Mouse (Mus musculus) layer of hippocampus, postnatal 14 days (tissue): ENCODE results near the gene Prmt2. TPM values are rescaled to one million over a fixed set of nuclear protein-coding genes. Genes with fewer than 3 reads are reported as not detected.

Source experiments
- DNase-seq, 2 experiments: peaks; one replicate each; pipeline ENCODE4 v3.0.0; 2021 to 2022; ENCODE audit warnings: low spot score in 2 of 2, mixed read lengths in 1 of 2
- microRNA-seq, 2 experiments: library from miRNA; unstranded; fragments of <30 nt; microRNA quantifications; one replicate each; pipeline ENCODE4 v1.2.0; 2021
- total RNA-seq, 2 experiments: library from RNA; stranded (reverse); gene quantifications; 2 replicates each; pipeline ENCODE4 v1.2.3; 2021

Prmt2 gene
- total RNA-seq, 2 experiments from 2014 or later: 69.2 to 82.5 TPM

DNA sequence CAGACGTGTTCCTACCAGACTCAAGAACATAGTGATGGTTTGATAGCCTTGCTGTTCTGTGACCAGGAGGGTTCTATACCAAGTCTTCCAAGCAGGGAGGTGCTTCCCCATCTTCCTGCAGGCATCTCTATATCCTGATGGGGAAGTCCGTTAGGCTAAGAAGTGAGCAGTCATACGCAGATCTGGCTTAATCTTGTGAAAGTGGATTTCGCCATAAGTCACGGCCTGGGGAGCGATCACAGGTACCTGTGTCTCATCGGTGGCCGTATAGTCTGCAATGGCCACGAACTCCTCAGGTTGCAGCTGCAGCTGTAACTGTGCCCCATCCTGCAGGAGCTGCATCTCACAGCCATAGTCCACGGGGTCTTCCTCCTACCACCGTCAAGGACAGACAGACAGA, 11.7 kb downstream of the Prmt2 start:
- no peak for DNase-seq

DNA sequence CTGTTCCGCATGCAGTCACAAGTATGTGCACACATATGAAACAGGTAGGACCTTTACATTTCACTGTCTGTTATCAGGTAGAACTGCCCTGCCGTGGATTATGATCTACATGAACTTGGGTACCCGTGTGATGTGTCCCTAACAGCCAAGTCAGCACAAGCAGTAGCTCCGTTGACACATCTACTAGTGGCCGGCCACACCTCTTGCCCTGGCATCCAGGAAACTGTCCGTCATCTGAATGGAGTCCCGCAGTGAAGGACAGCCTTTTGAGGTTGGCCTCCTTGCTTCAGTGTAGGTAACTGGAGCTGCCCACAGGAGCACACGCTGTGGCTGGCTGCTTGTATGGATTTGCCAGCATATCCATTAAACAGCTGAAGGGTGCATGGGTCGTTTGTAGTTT, 19.4 kb downstream of the Prmt2 start:
- DNase-seq: no peak

DNA sequence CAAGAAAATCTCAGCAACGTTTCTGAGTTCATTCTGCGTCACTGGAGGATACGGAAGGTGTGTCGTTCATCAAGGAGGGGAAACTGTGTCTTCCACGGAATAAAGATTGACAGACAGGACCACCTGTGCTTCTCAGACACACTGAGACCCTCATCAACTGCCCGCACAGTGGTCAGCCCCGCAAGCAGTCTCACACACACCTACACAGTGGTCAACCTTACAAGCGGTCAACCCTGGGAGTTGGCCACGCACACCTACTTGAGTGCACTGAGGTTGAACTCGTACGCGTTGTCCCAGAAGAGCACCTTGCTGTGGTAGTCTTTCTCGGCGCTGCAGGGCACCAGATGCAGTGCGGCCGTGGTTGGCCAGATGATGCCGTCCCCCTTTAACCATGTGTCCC, 20.6 kb downstream of the Prmt2 start:
- no peak for DNase-seq

DNA sequence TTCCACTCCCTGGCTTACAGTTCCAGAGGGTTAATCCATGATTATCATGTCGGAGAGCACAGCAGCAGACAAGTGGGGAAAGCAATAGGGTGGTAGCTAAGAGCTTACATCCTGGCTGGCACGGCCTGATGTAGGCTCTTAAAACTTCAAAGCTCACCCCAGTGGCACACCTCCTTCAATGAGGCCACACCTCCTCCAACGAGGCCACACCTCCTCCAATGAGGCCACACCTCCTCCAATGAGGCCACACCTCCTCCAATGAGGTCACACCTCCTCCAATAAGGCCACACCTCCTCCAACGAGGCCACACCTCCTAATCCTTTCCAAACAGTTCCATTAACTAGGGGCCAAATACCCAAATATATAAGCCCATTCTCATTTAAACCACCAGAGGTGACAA, 23.5 kb downstream of the Prmt2 start:
- no peak for DNase-seq

DNA sequence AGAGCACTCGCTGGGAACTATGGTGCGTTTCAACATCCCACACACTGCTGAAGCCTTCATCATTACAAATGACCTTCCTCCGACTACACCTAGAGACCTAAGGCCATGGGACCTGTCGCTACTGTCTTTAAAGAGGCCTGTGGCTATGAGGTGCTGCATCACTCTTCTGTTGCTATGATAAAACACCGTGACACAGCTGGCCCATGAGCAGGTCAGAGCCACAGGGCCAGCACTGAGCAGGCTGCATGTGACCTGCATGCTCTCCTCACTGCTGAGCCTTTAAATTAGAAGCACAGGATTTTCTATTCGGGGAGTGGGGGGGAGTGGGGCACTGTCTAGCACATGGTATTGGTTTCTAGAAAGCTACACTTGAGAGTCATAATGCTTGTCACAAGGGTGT, 25.5 kb downstream of the Prmt2 start:
- no peak for DNase-seq

DNA sequence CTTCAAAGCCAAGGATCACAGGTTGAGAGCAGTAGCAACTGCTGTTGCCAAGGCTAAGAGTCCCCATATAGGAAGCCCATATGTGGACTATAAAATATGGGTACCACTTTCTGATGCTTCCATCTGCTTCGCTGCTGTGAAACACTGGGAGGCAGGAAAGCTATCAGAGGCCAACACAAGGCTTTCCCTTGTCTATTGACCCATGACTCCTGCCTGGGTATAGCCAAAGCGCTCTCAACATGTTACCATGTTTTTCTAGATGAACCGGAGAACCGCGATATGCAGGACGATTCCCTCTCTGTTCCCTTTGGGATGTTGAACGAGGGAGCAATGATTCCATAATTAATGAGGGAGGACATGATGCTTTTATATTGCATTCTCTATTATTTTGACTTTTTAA, 26.9 kb downstream of the Prmt2 start:
- DNase-seq: no peak

DNA sequence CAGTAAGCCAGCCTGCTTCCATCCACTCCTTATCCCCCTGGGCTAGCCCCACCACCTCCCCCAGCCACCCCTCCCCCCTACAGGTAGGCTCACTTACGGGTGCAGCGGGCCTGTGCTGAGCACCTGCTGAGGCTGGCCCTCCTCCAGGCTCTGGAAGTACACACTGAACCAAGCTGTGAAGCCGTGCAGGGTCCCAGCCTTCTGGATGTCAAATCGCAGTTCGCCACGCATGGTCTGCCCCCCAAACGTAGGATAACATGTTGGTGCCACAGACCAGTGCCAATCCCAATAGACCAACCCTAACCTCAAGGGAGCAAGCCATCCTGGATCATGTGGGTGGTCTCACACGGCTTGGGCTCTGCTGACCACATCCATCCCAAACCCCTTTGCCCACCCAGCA, 28.4 kb downstream of the Prmt2 start:
- no peak for DNase-seq

DNA sequence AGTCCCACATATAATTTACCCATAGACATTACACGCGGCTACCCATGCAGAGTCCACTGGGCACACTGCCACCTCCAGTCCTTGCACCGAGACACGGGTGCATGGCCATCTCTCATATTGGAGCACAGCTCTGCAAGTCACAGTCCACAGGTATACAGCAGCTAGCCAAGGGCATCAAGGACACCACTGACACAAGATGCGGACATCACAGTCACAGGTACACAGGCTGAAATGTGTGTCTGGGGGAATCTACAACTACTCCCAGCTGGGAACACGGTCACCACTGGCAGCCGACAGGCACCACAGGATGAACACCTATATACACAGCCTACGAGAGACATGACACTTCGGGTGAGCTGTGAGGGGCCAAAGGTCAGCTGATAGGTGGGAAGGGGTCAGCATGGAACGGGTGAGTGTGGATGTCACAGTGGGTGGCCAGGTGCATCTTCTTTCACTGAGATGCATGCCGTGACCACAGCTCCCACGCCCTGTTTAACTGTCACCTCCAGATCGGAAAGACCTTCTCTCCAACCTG, 30.3 kb downstream of the Prmt2 start:
- DNase-seq: no peak

DNA sequence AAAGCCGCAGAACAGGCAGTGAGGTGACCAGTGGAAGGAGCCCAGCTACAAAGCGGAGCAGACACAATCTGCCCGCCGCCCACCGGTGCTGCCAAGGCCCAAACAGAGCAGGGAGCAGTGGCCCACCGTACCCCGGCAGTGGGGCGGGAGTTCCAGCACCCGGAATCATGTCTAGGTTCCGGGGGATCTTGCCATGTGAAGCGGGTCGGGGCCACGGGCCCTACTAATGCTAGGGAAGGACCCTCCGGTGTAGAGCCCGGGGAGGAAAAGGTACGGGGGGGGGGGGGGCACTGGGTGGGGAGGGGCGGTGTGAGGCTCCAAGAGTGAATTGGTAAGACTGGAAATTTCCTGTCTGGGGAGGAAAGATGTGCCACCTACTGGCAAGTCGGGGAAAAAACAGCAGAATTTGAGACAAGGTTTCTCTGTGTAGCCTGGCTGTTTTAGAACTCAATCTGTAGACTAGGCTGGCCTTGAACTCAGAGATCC, 33.8 kb downstream of the Prmt2 start:
- DNase-seq: peak; percentile 34 to 38

DNA sequence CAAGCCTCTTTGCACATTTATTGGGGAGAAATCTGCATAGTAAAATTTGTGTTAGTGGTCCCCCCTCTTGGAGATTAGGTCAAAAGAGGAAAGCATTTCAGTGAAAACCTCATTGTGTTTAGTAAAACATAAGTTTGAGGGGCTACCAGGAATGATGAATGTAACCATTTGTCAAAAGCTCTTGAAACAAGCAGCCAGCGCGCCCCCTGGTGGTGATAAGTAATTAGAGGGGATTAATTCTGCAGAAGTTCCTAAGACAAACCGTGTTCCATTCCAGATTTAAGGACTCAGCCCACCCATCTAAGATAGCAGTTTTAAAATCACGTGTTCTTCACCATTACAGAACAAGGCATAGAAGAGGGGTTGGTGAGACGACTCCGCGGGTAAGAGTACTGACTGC, 35.7 kb downstream of the Prmt2 start:
- DNase-seq: peak; percentile 75 to 87

DNA sequence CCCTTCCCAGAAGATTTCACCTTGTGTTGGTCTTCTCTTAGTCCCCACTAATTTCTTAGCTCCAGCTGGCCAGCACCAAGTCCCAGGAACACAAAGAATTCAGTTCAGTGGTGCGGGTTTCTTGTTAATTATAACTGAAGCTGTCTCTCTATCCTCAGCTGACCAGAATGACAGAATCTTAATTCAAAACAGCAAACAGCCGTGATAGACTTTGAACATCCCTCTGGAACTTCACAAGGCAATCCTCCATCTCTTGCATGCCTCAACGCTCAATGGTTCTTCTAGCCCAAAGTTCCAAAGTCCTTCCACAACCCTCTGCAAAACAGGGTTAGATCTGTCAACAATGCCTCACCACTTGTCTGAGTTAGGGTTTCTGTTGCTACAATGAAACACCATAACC, 36.2 kb downstream of the Prmt2 start:
- no peak for DNase-seq

DNA sequence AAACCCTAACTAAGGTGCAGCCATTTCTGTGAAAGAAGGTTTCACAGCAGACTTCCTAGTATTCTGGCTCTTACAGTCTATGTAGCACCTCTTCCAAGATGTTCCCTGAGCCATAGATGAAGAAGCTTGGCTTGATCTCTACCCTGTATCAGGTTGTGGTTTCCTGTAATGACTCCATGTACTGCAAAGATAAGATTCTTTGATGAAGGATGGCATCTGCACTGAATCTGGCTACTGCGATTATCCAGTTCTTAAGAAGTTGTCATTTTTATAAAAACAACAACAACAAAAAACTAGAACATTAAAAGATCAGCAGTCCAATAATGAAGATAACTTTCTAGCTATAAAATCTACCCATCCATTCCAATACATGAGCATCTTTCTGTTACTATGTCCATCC, 49.7 kb downstream of the Prmt2 start:
- DNase-seq: no peak

DNA sequence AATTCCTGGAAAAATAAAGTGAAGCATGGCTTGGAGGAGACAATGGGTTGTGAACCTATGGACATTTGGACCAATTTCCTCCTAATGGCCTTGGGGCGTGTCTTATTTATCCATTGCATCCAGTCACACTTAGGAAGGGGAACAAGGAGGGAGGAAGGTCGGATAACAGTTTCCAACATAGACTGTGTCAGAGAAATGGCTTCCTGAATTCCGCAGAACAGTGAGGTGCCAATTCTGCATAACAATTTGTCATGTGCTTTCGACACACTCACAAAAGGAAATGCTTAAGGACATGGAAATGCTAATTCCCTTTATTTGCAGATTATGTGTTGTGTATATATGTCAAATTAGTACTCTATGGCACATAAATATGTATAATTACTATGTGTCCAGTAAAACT, 52.4 kb downstream of the Prmt2 start:
- DNase-seq: no peak

DNA sequence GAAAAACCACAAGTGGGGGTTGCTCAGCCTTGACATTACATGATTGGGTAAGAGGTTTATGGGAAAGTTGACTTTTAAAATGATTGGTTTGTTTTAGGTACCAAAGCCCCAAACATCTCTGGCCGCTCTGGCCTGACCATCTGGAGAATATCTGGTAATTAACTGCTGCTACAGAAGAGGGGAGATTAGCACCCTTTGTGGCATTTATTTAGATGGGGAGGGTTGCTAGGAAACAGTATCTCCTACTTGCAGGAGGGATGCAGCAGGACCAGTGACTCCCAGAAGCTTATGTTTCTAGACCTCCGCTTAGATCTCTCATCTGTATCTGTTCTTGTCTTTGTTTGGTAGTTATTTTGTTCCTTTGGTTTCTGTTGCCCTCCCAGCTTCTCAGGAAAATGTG, 62.8 kb downstream of the Prmt2 start:
- DNase-seq: no peak

DNA sequence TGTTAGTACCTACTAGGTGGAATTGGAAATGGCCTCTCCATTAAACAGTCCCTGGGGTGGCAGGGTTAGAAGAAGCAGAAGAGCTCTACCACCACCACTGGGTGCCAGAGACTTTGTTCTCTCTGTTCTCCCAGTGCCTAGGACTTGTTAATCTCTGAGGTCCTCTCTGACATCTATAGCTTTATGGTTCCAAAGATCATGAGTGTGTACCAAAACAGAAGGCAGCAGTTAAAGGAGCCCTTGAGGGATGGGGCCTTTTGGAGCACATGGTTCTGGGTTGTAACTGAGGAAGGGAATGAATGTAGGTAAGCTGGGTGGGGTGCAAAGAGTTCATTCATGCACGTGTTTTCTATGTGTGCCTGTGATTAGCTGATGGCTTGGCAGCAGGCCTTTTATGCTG, 79.7 kb downstream of the Prmt2 start:
- DNase-seq: no peak

DNA sequence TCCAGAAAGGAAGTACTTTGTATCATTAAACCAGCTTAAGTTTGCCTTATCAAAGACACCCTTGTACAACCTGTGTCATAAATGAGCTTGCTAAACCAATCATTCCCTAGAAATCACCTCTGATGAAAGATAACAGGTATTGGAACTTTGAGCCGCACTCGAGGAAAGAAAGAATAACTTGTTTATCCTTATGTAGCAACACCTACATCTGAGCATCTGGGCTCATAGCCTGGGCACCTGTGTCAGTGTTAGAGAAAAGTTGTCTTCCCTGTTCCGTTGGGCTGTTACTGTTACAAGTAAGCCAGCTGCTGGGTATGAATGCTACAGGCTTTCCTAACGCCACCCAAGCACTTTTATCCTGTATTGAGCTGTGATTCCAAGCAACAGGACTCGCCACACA, 80.1 kb downstream of the Prmt2 start:
- DNase-seq: no peak

Small RNA genes within 50 kb of the gene (microRNA-seq; reads per million reads assigned to microRNA genes)
- 0 reads per million in 2 experiments for gene Mir678

Other genes with a start within 250 kb of the Prmt2 start
- gene Zfp280b, start 205.2 kb downstream of the Prmt2 start, total RNA-seq: 10 to 100 TPM; 12.8 to 13.5 TPM
- gene Slc5a4b, start 126.9 kb downstream of the Prmt2 start, total RNA-seq: under 1 TPM in 1 of 2 experiments, not detected in 1; 0.09 TPM
- gene Slc5a4a, start 90.4 kb downstream of the Prmt2 start, total RNA-seq: not detected
- 10 to 100 TPM; 97.2 to 99.4 TPM for gene S100b, start 16.0 kb upstream of the Prmt2 start, total RNA-seq
- gene Dip2a, start 107.4 kb upstream of the Prmt2 start, total RNA-seq: 10 to 100 TPM; 55.0 to 65.6 TPM
- not detected for gene AC141477.1, start 202.6 kb upstream of the Prmt2 start, total RNA-seq
- gene Pcnt, start 204.9 kb upstream of the Prmt2 start, total RNA-seq: 10 to 100 TPM; 14.6 to 18.6 TPM
- not detected for gene 2610028H24Rik, start 211.2 kb upstream of the Prmt2 start, total RNA-seq
- gene Mcm3ap, start 231.1 kb upstream of the Prmt2 start, total RNA-seq: 10 to 100 TPM; 42.2 to 44.1 TPM
- 1 to 10 TPM; 3.4 to 3.8 TPM for gene Ybey, start 231.2 kb upstream of the Prmt2 start, total RNA-seq